Mouse (Mus musculus) ovary, adult 18-20 months (tissue): ENCODE measurements around the gene Col16a1.

Source experiments
- DNase-seq: peaks from one replicate; pipeline ENCODE4 v3.0.0; 2022; ENCODE audit warnings: low spot score, mixed read lengths

Gene Col16a1

GRCm38 (mm10) chr4:130045609-130046008 is 2.0 kb upstream of the Col16a1 start:
- no peak for DNase-seq

- no peak for DNase-seq
Measured at GRCm38 (mm10) chr4:130048203-130048479, 501 bp downstream of the Col16a1 start.

- DNase-seq, result peak; percentile 83
Measured at GRCm38 (mm10) chr4:130050056-130050824, 2.6 kb downstream of the Col16a1 start.

GRCm38 (mm10) chr4:130052283-130052682 is 4.6 kb downstream of the Col16a1 start:
- DNase-seq, result no peak

GRCm38 (mm10) chr4:130053111-130053510 is 5.5 kb downstream of the Col16a1 start:
- DNase-seq, result no peak

- no peak for DNase-seq
Measured at GRCm38 (mm10) chr4:130054727-130055126, 7.1 kb downstream of the Col16a1 start.

GRCm38 (mm10) chr4:130055160-130056010 is 7.7 kb downstream of the Col16a1 start:
- no peak for DNase-seq

- DNase-seq, result no peak
Measured at GRCm38 (mm10) chr4:130056011-130056322, 8.3 kb downstream of the Col16a1 start.

GRCm38 (mm10) chr4:130056471-130056870 is 8.8 kb downstream of the Col16a1 start:
- no peak for DNase-seq

GRCm38 (mm10) chr4:130060937-130061336 is 13.3 kb downstream of the Col16a1 start:
- DNase-seq, result no peak

GRCm38 (mm10) chr4:130063191-130063590 is 15.6 kb downstream of the Col16a1 start:
- DNase-seq, result no peak

- DNase-seq, result no peak
Measured at GRCm38 (mm10) chr4:130066816-130067215, 19.2 kb downstream of the Col16a1 start.

GRCm38 (mm10) chr4:130070523-130070922 is 22.9 kb downstream of the Col16a1 start:
- no peak for DNase-seq

- no peak for DNase-seq
Measured at GRCm38 (mm10) chr4:130071758-130072157, 24.1 kb downstream of the Col16a1 start.

- DNase-seq, result no peak
Measured at GRCm38 (mm10) chr4:130073367-130073766, 25.7 kb downstream of the Col16a1 start.

- peak; percentile 30 for DNase-seq
Measured at GRCm38 (mm10) chr4:130074761-130075515, 27.3 kb downstream of the Col16a1 start.

- DNase-seq, result no peak
Measured at GRCm38 (mm10) chr4:130076856-130077255, 29.2 kb downstream of the Col16a1 start.

GRCm38 (mm10) chr4:130078816-130079485 is 31.3 kb downstream of the Col16a1 start:
- no peak for DNase-seq

GRCm38 (mm10) chr4:130079521-130079920 is 31.9 kb downstream of the Col16a1 start:
- no peak for DNase-seq

- DNase-seq, result peak; percentile 47
Measured at GRCm38 (mm10) chr4:130081345-130082190, 33.9 kb downstream of the Col16a1 start.

GRCm38 (mm10) chr4:130082211-130082610 is 34.6 kb downstream of the Col16a1 start:
- DNase-seq, result no peak
